Mouse (Mus musculus): ENCODE results near the gene Cabp1. TPM values are rescaled to one million over a fixed set of nuclear protein-coding genes. Genes with fewer than 3 reads are reported as not detected.

Gene Cabp1
- polyA plus RNA-seq, 1 experiment from 2014 or later: 23.1 TPM

DNA sequence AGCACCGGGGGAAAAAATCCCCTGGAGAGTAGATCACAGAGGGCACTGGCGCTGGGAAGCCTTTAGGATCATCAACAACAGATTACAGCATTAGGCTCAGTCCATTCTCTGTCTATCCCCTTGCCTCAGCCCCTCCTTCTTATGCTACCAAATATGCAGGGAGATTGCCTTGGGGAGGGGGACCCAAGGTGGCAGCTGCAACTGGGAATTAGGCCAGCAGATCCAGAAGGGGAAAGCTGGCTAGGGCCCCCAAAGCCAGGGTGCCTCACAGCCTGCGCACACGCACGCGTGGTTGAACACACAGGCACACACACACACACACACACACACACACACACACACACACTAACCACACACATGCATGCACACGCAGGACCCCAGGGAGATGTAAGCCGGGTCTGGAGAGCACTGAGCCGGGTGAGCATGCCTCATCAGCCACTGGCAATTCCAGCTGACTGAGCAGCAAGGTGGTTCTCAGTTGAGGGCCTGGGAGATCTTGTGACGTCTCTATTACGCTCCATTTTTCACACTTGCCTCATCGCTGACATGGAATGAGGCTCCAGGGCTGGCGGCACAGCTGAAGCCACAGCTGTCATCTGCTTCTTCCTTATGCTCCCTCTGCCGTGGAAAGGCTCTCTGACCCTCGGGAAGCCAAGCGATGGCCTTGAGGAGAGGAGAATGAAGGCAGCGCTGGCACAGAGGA, 7.7 kb downstream of the Cabp1 start:
- peaks cover 5% of the 10 kb centered on the region; the same call in 1 of the 2 replicates for H3K27me3 ChIP-seq (replicated peaks)
- H3K4me3 ChIP-seq (replicated peaks): 0 out of 2 replicates have a peak overlapping the region, but pooled peaks have one; percentile 12
- ATAC-seq (ENCODE audit: low FRiP score): peak; percentile 55; the same call in 1 of the 2 replicates
- no peaks in the 10 kb centered on the region for H3K36me3 ChIP-seq
- H3K27ac ChIP-seq (replicated peaks): peak overlapping the region; percentile 70
- peaks cover 75% of the 10 kb centered on the region for H3K4me1 ChIP-seq
- WGBS: 21% methylated on average over 17 of the region's 17 CpGs
- peak overlapping the region; percentile 45 for H3K4me2 ChIP-seq
- no peaks in the 10 kb centered on the region for H3K9me3 ChIP-seq (replicated peaks)
- peak overlapping the region; percentile 26; the same call in 1 of the 2 replicates for H3K9ac ChIP-seq (replicated peaks)

DNA sequence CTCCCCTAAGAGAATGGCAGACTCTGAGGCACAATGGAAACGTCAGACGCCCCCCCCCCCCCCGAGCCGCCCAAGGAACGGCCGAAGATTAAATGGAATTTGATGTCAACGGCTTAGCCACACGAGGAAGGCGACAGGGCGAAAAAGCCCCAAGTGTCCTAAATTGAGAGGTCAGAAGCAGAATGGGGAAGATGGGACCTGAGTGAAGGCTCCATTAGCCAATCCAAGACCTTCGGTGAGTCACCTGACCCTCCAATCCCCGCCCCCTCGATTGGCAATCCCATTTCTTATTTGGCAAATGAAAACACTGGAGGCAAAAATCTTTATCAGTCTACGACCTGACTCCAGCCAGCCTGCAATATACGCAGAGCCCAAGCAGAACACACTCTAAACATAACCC, 9.5 kb downstream of the Cabp1 start:
- H3K4me2 ChIP-seq: peak overlapping the region; percentile 50
- WGBS: 33% methylated on average over 15 of the region's 15 CpGs
- peaks cover 61% of the 10 kb centered on the region for H3K4me1 ChIP-seq
- H3K9me3 ChIP-seq (replicated peaks): no peaks in the 10 kb centered on the region
- no peak overlapping the region for H3K9ac ChIP-seq (replicated peaks)
- no peak for ATAC-seq (ENCODE audit: low FRiP score)
- peaks cover under 1% of the 10 kb centered on the region; the same call in 1 of the 2 replicates for H3K27me3 ChIP-seq (replicated peaks)
- no peaks in the 10 kb centered on the region for H3K36me3 ChIP-seq
- H3K4me3 ChIP-seq (replicated peaks): peak overlapping the region; percentile 24
- peak overlapping the region; percentile 41; the same call in 1 of the 2 replicates for H3K27ac ChIP-seq (replicated peaks)

DNA sequence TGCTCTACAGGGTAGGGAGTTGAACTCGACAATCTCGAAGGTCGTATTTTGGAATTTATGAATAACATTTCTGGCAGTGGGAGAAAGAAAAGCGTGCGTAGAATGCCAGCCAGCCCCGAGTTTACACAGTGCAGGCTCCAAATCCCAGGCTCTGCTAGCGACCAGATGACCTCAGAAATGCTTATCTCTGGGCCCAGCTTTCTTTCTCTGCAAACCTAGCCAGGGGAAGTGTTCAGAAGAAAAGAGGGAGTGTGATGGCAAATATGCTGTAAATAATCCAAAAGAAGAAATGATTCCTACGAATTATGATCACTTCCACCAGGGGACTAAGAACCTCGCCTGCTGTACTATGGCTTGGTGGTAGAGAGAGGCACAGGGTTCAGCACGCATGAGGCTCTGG, 10.7 kb downstream of the Cabp1 start:
- Histone ChIP-seq H3K27me3 (replicated peaks) (no peaks in the 10 kb centered on the region), H3K27ac (replicated peaks) (no peak overlapping the region), H3K9ac (replicated peaks) (no peak overlapping the region), H3K4me3 (replicated peaks) (no peak overlapping the region), H3K4me1 (peaks cover 58% of the 10 kb centered on the region), H3K4me2 (no peak overlapping the region), H3K9me3 (replicated peaks) (no peaks in the 10 kb centered on the region), H3K36me3 (no peaks in the 10 kb centered on the region)
- 83% methylated on average over 10 of the region's 10 CpGs for WGBS
- no peak for ATAC-seq (ENCODE audit: low FRiP score)

DNA sequence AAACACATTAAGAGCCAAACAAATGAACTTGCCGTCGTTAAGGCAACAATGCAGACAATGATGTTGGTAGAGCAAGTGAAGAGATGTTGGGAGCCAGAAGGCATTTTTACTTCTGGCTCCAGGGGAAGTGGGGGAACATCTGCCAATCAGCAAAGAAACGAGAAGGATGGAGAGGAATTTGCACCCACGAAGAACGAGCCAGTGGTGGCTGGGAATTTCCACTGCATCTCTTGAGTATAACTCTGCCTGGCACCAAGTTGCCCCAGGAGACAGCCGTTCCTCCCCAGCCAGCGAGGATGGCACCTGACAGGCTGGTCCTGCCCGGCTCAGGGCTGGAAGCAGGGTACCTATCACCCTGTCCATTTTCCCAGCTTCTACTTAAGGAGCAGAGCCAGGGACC, 11.3 kb downstream of the Cabp1 start:
- Histone ChIP-seq H3K4me1 (peaks cover 55% of the 10 kb centered on the region), H3K27me3 (replicated peaks) (no peaks in the 10 kb centered on the region), H3K9me3 (replicated peaks) (no peaks in the 10 kb centered on the region), H3K27ac (replicated peaks) (no peak overlapping the region), H3K4me3 (replicated peaks) (no peak overlapping the region), H3K4me2 (no peak overlapping the region), H3K36me3 (no peaks in the 10 kb centered on the region), H3K9ac (replicated peaks) (no peak overlapping the region)
- 53% methylated on average over 8 of the region's 8 CpGs for WGBS
- ATAC-seq (ENCODE audit: low FRiP score): no peak

DNA sequence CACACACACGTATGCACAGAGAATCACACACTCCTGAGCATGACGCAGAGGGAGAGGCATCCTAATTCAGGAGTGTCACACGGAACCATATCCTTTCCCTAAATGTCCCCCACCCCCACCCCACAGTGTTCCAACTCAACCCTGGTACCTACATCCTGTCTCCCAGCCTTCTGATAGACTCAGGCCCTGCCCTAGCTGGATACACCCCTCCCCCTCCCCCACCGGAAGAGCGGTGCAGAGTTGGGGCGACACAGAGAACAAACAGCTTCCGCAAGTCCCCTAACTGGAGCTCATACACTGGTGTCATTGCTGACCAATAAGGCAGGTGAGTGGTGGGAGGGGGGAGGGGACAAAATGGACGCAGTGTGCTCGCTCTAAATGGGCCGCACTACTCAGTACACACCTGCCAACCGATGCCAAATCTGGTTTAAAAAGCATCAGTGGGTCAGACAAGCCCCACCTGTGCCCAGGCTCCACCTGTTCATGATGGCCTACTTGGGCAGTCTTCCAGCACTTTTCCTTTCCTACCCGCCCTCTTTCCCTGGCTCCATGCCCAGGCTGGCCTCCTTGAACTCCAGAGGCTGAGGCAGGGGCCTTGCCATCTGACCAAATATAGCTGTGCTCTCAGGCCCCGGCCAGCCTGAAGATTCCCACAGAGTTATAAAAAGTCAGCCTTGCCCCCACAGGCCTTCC, 12.8 kb downstream of the Cabp1 start:
- H3K36me3 ChIP-seq: no peaks in the 10 kb centered on the region
- H3K9ac ChIP-seq (replicated peaks): no peak overlapping the region
- WGBS: 76% methylated on average over 13 of the region's 13 CpGs
- no peaks in the 10 kb centered on the region for H3K27me3 ChIP-seq (replicated peaks)
- H3K4me3 ChIP-seq (replicated peaks): no peak overlapping the region
- H3K4me2 ChIP-seq: no peak overlapping the region
- ATAC-seq (ENCODE audit: low FRiP score): no peak
- peaks cover 40% of the 10 kb centered on the region for H3K4me1 ChIP-seq
- no peak overlapping the region for H3K27ac ChIP-seq (replicated peaks)
- no peaks in the 10 kb centered on the region for H3K9me3 ChIP-seq (replicated peaks)

DNA sequence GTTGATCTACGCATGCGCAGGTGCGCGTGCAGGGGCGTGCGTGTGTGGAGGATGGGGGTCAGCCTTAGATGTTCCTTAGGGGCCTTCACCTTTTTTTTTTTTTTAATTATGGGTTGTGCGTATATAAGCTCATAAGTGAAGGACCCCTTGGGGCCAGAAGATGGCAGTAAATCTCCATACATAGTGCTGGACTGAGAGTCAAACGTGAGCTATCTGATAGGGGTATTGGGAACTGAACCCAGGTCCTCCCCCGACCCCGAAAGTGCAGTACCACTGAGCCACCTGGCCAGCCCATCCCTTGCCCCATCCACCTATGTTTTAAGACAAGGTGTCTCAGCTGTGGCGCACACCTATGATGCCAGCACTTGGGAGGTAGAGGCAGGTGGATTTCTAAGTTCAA, 14.6 kb downstream of the Cabp1 start:
- Histone ChIP-seq H3K4me2 (no peak overlapping the region), H3K27ac (replicated peaks) (no peak overlapping the region), H3K36me3 (no peaks in the 10 kb centered on the region), H3K4me1 (peaks cover 22% of the 10 kb centered on the region), H3K9ac (replicated peaks) (no peak overlapping the region), H3K9me3 (replicated peaks) (no peaks in the 10 kb centered on the region), H3K27me3 (replicated peaks) (no peaks in the 10 kb centered on the region), H3K4me3 (replicated peaks) (no peak overlapping the region)
- no peak for ATAC-seq (ENCODE audit: low FRiP score)
- WGBS: 92% methylated on average over 11 of the region's 11 CpGs

DNA sequence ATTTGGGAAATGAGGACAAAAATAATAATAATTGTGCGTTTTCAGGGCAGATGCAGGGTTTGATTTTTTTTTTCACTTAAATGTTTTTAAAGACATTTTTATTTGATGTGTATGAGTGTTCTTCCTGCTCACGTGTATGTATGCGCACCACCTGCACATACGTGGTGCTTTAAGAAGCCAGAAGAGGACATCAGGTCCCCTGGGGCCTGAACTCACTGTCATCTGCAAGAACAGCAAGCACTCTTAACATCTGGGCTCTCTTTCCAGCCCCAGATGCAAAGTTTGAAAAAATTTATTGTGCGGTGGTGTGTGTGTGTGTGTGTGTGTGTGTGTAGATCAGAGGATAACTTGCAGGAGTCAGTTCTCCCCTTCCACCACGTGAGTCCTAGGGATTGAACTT, 16.3 kb downstream of the Cabp1 start:
- Histone ChIP-seq H3K4me2 (no peak overlapping the region), H3K9ac (replicated peaks) (no peak overlapping the region), H3K27me3 (replicated peaks) (no peaks in the 10 kb centered on the region), H3K27ac (replicated peaks) (no peak overlapping the region), H3K4me3 (replicated peaks) (no peak overlapping the region), H3K9me3 (replicated peaks) (no peaks in the 10 kb centered on the region), H3K4me1 (peaks cover 7% of the 10 kb centered on the region), H3K36me3 (no peaks in the 10 kb centered on the region; the same call in 1 of the 2 replicates)
- 77% methylated on average over 6 of the region's 6 CpGs for WGBS
- no peak for ATAC-seq (ENCODE audit: low FRiP score)

DNA sequence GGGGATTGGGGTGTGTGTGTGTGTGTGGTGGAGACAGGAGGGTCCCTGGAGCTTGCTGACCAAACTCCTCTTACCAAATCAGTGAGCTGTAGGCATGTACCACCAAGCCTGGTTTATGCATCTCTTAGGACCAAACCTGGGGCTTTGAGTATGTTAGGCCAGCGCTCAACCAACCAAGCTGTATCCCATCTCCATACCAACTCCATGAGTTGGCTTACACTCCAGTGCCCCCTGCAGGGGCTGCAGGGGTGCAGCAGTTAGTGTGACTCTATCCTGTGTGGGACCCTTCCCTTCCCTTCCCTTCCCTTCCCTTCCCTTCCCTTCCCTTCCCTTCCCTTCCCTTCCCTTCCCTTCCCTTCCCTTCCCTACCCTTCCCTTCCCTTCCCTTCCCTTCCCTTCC, 19.6 kb downstream of the Cabp1 start:
- H3K27me3 ChIP-seq (replicated peaks): no peaks in the 10 kb centered on the region
- H3K4me1 ChIP-seq: no peaks in the 10 kb centered on the region
- H3K9me3 ChIP-seq (replicated peaks): no peaks in the 10 kb centered on the region
- H3K27ac ChIP-seq (replicated peaks): no peak overlapping the region
- H3K36me3 ChIP-seq: peaks cover 8% of the 10 kb centered on the region
- no peak overlapping the region for H3K9ac ChIP-seq (replicated peaks)
- no peak overlapping the region for H3K4me2 ChIP-seq
- ATAC-seq (ENCODE audit: low FRiP score): no peak
- no peak overlapping the region for H3K4me3 ChIP-seq (replicated peaks)
- 100% methylated on average over 1 of the region's 1 CpGs for WGBS

DNA sequence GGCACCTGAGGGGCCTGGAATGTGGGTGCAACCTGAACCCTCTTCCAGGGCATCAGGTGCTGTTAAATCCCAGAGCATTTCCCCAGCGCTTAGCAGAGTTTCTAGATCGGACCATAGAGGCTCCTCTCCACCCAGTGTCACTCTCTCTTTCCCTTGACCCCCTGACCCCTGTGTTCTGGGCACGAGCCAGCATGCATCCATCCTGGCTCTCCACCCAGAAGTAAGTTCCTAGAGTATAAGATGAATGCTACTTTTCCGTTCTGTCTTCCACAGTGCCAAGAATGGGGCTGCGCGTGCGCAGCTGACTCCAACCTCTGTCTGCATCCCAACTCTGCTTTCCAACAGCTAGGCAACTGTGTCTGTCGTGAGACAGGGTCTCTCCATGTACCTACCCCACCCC, 24.0 kb downstream of the Cabp1 start:
- Histone ChIP-seq H3K4me3 (replicated peaks) (no peak overlapping the region), H3K27ac (replicated peaks) (no peak overlapping the region), H3K36me3 (peaks cover 8% of the 10 kb centered on the region), H3K4me1 (0 out of 2 replicates have a peak, but pooled peaks cover 8% of the 10 kb centered on the region), H3K27me3 (replicated peaks) (no peaks in the 10 kb centered on the region), H3K9ac (replicated peaks) (no peak overlapping the region), H3K9me3 (replicated peaks) (no peaks in the 10 kb centered on the region), H3K4me2 (no peak overlapping the region)
- no peak for ATAC-seq (ENCODE audit: low FRiP score)
- WGBS: 89% methylated on average over 8 of the region's 8 CpGs

DNA sequence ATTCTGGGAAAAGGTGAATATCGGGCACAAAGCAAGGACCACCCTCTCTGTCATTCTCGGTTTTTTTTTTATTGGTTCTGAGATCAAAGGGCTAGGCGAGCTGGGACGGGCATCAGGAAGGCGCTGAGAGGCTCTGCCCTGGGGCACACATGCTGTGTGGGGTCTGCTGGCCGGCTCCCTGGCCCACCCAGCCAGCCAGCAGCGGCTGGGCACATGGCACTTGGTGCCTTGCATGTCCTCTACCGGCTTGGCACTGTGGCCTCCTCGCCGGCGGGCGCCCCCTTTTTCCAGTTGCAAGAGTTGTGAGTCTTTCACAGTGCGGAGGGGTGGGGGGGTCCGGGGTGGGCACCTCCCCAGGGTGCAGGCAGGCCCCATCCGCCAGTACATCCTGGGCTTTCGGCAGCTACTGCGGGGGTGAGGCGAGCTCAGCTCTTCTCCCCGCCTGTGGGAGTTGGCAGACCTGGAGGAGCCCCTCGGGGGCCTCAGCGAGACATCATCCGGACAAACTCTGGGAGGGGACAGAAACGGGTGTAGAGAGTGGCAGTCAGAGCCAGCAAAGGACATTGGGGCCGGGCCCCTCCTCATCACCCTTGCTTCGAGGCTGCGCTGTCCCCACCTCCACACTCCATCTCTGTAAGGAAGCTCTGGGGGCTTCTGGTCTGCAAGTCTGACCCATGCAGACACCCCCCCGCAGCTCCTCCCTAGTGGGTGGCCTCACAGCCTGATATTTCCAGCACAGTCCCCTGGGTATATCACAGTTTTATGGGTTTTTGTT, 25.4 kb downstream of the Cabp1 start:
- ATAC-seq (ENCODE audit: low FRiP score): no peak
- 41% methylated on average over 27 of the region's 27 CpGs for WGBS
- H3K4me3 ChIP-seq (replicated peaks): no peak overlapping the region

DNA sequence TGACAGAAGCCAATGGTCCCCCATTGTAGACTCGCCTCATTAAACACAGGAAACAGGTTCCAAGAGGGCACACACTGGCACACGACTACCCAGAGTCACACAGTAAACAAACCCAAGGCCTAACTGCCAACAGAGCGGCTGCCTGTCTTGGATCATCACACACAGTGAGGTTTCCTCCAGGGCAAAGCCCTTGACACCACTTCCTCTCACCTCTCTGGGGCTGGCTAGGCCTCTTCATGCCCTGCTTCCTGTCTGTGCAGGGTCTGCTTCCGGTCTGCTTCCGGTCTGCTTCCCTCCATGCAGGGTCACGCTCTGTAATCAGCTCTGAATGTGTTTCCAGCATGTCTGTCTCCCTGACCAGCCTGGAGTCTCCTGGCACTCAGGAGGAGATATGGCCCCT, 26.8 kb downstream of the Cabp1 start:
- Histone ChIP-seq H3K36me3 (peaks cover 6% of the 10 kb centered on the region), H3K27me3 (replicated peaks) (no peaks in the 10 kb centered on the region), H3K4me2 (no peak overlapping the region), H3K9ac (replicated peaks) (no peak overlapping the region), H3K27ac (replicated peaks) (no peak overlapping the region), H3K4me3 (replicated peaks) (no peak overlapping the region), H3K9me3 (replicated peaks) (no peaks in the 10 kb centered on the region), H3K4me1 (peaks cover 8% of the 10 kb centered on the region; the same call in 1 of the 2 replicates)
- WGBS: 66% methylated on average over 6 of the region's 6 CpGs
- no peak for ATAC-seq (ENCODE audit: low FRiP score)

More for the DNA sequence above, 25.4 kb downstream of the Cabp1 start:
- 0 out of 2 replicates have a peak, but pooled peaks cover 8% of the 10 kb centered on the region for H3K4me1 ChIP-seq
- no peak overlapping the region for H3K9ac ChIP-seq (replicated peaks)
- H3K36me3 ChIP-seq: peaks cover 8% of the 10 kb centered on the region
- H3K4me2 ChIP-seq: no peak overlapping the region
- no peak overlapping the region for H3K27ac ChIP-seq (replicated peaks)
- no peaks in the 10 kb centered on the region for H3K9me3 ChIP-seq (replicated peaks)
- H3K27me3 ChIP-seq (replicated peaks): no peaks in the 10 kb centered on the region
